Mouse (Mus musculus) cerebellum, adult 11 months (tissue): Measurements from ENCODE around the gene Mylk.

ENCODE experiments used
- DNase-seq: peaks from one replicate; pipeline ENCODE4 v3.0.0; 2022

Gene Mylk

DNA sequence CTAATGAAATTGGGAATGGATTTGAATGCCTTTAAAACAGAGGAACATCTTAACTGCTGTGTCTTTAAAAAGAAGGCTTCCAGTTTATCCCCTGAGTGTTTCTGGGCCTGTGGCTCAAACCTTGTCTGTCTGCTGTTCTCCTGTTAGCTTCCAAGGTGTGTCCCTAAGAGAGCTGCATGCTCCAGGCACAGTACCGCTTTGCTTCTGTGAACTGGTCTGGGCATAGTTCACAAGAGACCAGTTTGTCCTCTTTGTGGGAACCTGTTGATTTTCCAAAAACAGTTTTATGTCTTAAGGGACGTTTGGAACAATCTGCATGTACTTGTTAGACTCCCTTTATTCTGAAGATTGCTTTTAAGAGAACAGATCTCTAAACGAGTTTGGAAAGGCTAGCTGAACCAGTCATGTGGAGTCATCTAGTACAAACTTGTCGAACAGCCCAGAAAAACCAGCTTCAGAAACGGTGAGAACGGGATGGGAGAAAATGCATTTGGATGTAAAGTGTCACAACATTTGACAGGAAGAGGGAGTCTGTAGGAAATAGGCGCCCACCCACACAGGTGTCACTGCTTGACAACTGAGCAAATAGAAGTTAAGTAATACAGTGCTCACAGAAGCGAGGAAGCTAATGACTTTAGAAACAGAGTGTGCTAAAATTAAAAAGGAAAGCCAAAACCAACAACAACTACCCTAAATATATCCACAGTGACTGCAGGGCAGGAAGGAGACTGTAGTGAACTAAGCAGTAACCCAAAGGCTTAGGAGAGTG lies 289.0 kb downstream of the Mylk start:
- no peak for DNase-seq

DNA sequence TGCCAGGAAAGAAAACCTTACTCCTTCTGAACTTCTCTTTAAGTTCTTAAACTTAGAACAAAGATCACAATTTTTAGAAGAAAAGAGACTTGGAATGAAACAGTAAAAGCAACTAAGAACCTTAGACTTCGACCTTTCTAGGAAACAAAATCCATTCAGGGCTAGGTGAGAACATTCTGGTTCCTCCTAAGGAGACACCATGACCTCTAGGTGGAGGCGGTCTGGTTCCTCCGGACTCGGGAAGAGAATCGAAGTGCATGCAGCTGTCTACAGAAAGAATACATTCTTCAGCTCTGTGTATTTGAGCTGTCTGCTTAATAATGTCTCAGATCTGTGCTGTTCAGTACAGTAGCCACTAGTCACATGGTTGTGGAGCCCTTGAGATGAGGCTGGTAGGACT lies 290.0 kb downstream of the Mylk start:
- no peak for DNase-seq

DNA sequence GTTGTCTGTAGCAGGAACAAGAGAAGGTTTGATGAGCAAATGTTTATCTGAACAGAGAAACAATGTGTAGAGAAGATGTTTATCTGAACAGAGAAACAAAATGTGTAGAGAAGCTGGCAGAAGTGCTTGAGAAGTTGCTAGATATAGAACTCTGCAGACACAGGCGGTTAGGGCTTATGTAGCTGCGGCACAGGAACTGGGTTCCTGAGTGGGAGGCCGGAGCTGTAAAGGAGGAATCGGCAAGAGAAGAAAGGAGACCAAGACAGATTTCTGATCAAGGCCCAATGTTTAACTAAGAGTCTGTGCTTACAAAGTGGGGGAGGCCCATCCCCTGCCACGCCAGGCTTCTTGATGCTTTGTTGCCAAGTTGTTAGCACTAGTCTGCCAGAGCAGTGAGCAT lies 291.7 kb downstream of the Mylk start:
- DNase-seq = no peak

DNA sequence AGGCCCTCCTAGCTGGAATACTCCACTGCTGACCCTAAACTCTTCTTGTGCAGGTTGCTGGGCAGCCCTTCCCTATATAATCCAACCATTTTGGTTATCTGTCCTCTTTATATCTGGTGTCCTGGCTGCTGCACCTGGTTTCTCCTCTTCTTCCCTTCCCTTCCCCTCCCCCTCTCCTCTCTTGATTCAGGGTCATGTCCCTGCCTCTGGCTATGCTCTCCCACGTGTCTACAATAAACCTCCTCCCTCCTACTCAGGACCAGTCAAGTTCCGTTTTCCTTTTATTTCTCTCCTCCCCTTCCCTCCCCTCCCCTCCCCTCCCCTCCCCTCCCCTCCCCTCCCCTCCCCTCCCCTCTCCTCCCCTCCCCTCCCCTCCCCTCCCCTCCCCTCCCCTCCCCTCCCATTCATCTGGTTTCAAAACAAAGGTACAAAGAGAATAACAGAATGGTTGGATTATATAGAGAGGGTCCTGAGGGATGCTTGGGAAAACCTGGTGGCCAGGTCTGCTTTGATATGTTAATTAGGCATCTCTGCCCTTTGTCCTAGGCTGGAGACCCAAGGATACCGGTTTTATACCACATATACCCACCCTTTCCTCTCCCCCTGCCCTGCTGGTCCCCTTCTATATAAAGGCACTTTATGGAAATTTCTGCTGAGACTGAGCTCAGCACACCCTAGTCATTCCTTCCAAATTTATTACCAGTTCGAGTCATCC lies 293.5 kb downstream of the Mylk start:
- no peak for DNase-seq

DNA sequence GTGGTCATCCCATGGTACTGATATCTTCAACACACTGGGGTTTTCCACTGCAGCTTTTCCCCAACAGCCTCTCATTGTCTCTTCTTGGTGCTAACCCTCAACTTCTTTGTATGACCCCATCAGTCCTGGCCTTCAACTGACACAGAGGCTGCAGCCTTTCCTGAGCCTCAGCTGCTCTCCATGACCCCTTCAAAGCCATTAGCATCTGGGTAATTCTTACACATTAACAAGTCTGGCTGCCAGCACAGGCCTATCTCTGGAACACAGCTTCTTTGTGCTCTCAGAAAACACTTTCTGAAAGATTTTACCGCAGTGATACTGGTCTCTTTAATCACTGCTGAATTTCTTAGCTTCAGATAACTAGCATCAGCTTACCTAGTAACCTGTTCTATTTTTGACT lies 295.1 kb downstream of the Mylk start:
- no peak for DNase-seq

DNA sequence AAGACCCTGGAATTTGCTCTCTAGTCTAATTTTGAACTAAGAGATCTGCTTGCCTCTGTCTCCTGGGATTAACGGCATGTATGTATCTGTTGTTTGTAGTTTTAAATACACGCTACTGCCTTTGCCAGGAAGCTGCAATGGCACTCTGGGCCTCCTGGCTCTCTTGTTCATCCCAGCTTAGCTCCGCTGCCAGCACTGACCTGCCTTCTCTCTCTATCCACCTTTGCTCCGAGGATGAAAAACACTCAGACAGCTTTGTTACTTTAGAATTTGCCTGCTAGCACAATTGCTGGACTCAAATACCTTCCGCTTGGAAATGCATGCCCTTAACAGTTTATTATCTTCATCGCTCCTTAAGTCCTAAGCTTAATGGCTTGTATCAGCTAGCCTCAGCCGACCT lies 296.0 kb downstream of the Mylk start:
- no peak for DNase-seq

DNA sequence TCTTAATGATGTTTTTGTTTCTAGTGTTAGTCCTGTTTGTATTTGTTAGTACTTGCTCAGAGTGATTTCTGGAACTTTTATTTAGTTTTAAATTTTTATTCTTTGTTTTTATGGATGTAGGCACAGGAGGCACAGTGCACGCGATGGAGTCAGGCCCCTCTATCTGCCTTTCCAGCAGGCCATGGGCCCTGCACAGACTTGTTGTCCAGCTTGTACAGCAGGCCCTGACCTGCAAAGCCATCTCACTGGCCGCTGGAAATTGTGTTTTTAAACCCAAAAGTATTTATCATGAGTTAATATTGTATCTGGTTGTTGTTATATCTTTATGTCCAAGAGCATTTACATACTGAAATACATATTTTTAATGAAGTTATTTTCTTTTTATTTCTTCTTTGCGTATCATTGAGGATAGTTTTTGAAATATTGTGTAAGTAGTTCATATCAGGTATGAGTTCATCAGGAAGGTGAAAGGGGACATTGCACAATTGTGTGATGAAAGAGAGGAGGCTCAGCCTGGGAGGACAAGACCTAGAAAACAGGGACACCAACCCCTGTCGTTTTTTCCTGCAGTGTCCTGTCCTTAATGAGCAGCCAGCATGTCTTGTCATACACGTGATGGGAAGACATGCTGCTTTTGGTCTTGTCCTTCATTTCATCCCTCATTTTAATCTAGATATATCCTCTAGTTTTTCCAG lies 301.2 kb downstream of the Mylk start:
- no peak for DNase-seq

DNA sequence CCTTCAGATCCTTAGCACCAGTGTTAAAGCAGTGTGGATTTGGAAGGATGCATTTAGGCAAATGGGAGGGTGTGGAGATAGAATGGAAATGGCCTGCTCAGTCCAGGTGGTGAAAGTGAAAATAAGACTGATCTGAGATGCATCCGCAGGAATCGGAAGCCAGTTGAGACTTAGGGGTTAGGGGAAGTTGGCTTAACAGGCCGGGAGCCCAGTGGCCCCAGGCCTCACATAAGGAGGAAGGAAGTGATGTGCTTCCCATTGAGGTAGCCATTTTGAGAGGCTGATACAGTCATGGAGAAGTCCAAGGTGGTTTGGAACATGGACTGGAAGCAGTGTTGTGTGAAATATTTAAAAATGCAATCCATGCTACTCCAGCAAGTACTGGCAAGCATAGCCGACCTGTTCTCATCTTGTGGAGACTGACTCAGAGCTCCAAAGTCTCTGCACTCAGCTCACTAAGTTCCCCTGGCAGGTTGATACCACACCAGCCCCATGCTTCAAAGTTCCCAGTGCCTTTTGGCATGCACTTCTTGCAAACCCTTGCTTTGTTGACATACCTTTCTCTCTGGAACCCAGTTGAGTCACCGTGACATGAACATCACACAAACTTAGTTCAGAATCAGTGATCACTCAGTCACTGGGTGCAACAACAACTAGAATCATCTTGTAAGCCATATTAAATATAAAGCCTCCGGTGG lies 302.4 kb downstream of the Mylk start:
- no peak for DNase-seq

DNA sequence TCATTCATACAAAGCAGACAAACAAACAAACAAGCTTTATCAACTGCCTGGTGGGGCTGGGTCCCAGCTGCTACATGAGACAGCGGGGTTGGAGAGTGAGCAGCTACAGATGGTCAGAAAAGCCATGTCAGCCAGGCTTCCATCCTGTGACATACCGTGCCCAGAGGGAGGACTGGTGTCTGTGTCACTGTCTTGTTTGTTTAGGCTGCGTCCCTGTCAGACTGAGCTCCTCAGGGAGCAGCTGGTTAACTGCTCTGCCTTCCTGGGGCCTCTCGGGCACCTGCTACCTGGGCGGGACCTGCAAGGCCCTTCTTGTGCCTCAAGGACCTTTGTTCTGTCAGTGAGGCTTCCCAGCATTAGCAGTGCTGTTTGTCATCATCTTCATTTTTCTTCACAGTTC lies 306.1 kb downstream of the Mylk start:
- peak; percentile 20 for DNase-seq
